Mouse (Mus musculus): Measurements from ENCODE around the gene Gpn3.
"Not testable (repeated sequence)": the region's sequence is repeated elsewhere in the genome, so short reads cannot be mapped to it uniquely, and the experiment has no call there.

The Gpn3 gene

GRCm38 (mm10) chr5:122390006-122390405 lies 18.3 kb downstream of the Gpn3 start:
- DNase-seq (ENCODE audit: extremely low spot score, low read depth, low spot score), result no peak

GRCm38 (mm10) chr5:122390671-122391070 lies 19.0 kb downstream of the Gpn3 start:
- no peak for DNase-seq (ENCODE audit: extremely low spot score, low read depth, low spot score)

GRCm38 (mm10) chr5:122391178-122391785 lies 19.6 kb downstream of the Gpn3 start:
- no peak for DNase-seq (ENCODE audit: extremely low spot score, low read depth, low spot score)

- DNase-seq (ENCODE audit: extremely low spot score, low read depth, low spot score), result peak; percentile 78
Observed at GRCm38 (mm10) chr5:122391786-122392180, 20.1 kb downstream of the Gpn3 start, which contains the start of gene Arpc3. Gene Arpc3 (plus strand): TSS chr5:122391878.

GRCm38 (mm10) chr5:122392227-122393004 lies 20.7 kb downstream of the Gpn3 start:
- no peak for DNase-seq (ENCODE audit: extremely low spot score, low read depth, low spot score)

- DNase-seq (ENCODE audit: extremely low spot score, low read depth, low spot score), result no peak
Observed at GRCm38 (mm10) chr5:122393887-122394286, 22.2 kb downstream of the Gpn3 start.

GRCm38 (mm10) chr5:122396791-122397190 lies 25.1 kb downstream of the Gpn3 start:
- no peak for DNase-seq (ENCODE audit: extremely low spot score, low read depth, low spot score)

- DNase-seq (ENCODE audit: extremely low spot score, low read depth, low spot score), result no peak
Observed at GRCm38 (mm10) chr5:122397495-122397894, 25.8 kb downstream of the Gpn3 start.

GRCm38 (mm10) chr5:122399871-122400270 lies 28.2 kb downstream of the Gpn3 start:
- no peak for DNase-seq (ENCODE audit: extremely low spot score, low read depth, low spot score)

GRCm38 (mm10) chr5:122400628-122401302 lies 29.1 kb downstream of the Gpn3 start:
- DNase-seq (ENCODE audit: extremely low spot score, low read depth, low spot score), result no peak

- no peak for DNase-seq (ENCODE audit: extremely low spot score, low read depth, low spot score)
Observed at GRCm38 (mm10) chr5:122401303-122401640, 29.6 kb downstream of the Gpn3 start.

GRCm38 (mm10) chr5:122402160-122402559 lies 30.5 kb downstream of the Gpn3 start:
- no peak for DNase-seq (ENCODE audit: extremely low spot score, low read depth, low spot score)

- no peak for DNase-seq (ENCODE audit: extremely low spot score, low read depth, low spot score)
Observed at GRCm38 (mm10) chr5:122402772-122403171, 31.1 kb downstream of the Gpn3 start.

GRCm38 (mm10) chr5:122403362-122403761 lies 31.7 kb downstream of the Gpn3 start:
- no peak for DNase-seq (ENCODE audit: extremely low spot score, low read depth, low spot score)

GRCm38 (mm10) chr5:122405537-122405936 lies 33.9 kb downstream of the Gpn3 start:
- no peak for DNase-seq (ENCODE audit: extremely low spot score, low read depth, low spot score)

- no peak for DNase-seq (ENCODE audit: extremely low spot score, low read depth, low spot score)
Observed at GRCm38 (mm10) chr5:122409692-122410645, 38.3 kb downstream of the Gpn3 start.

GRCm38 (mm10) chr5:122411892-122412291 lies 40.2 kb downstream of the Gpn3 start:
- DNase-seq (ENCODE audit: extremely low spot score, low read depth, low spot score), result no peak

- DNase-seq (ENCODE audit: extremely low spot score, low read depth, low spot score), result no peak
Observed at GRCm38 (mm10) chr5:122412826-122413225, 41.1 kb downstream of the Gpn3 start.

GRCm38 (mm10) chr5:122414351-122414750 lies 42.7 kb downstream of the Gpn3 start:
- no peak for DNase-seq (ENCODE audit: extremely low spot score, low read depth, low spot score)

GRCm38 (mm10) chr5:122415465-122415864 lies 43.8 kb downstream of the Gpn3 start:
- no peak for DNase-seq (ENCODE audit: extremely low spot score, low read depth, low spot score)

- DNase-seq (ENCODE audit: extremely low spot score, low read depth, low spot score), result not testable (repeated sequence)
Observed at GRCm38 (mm10) chr5:122420676-122421075, 49.0 kb downstream of the Gpn3 start.
